Mouse (Mus musculus): ENCODE results near the gene Gm5148. TPM values are rescaled to one million over a fixed set of nuclear protein-coding genes. Genes with fewer than 3 reads are reported as not detected.

Gene Gm5148
- polyA plus RNA-seq, 1 experiment from 2014 or later, result 13.3 TPM

- DNase-seq (ENCODE audit: low spot score), result no peak
- Histone ChIP-seq H3K4me3 (replicated peaks; ENCODE audit: low read length) (no peak overlapping the region), H3K4me2 (replicated peaks) (no peak overlapping the region), H3K36me3 (replicated peaks; ENCODE audit: control insufficient read depth, insufficient read depth) (no peaks in the 10 kb centered on the region), H3K9ac (no peak overlapping the region), H3K4me1 (replicated peaks; ENCODE audit: control insufficient read depth, insufficient read depth, low read length) (no peaks in the 10 kb centered on the region; the same call in 1 of the 2 replicates), H3K27me3 (ENCODE audit: control insufficient read depth, insufficient read depth, low read length) (no peaks in the 10 kb centered on the region), H3K27ac (no peak overlapping the region), H3K9me3 (ENCODE audit: control insufficient read depth, low read length) (no peaks in the 10 kb centered on the region)
- WGBS, result 84% methylated on average over 6 of the region's 6 CpGs
- ATAC-seq (ENCODE audit: low FRiP score), result no peak
Measured at GRCm38 (mm10) chr3:37760866-37761265, 36.6 kb upstream of the Gm5148 start.

GRCm38 (mm10) chr3:37758611-37759322 is 34.5 kb upstream of the Gm5148 start:
- DNase-seq (ENCODE audit: low spot score) (no peak), ATAC-seq (ENCODE audit: low FRiP score) (peak; percentile 22; the same call in 1 of the 2 replicates)
- H3K4me2 ChIP-seq (replicated peaks), result peak overlapping the region; percentile 30
- WGBS, result 38% methylated on average over 9 of the region's 9 CpGs
- no peaks in the 10 kb centered on the region for H3K9me3 ChIP-seq (ENCODE audit: control insufficient read depth, low read length)
- H3K27ac ChIP-seq, result peak overlapping the region; percentile 22; the same call in 1 of the 2 replicates
- H3K27me3 ChIP-seq (ENCODE audit: control insufficient read depth, insufficient read depth, low read length), result no peaks in the 10 kb centered on the region
- no peak overlapping the region for H3K4me3 ChIP-seq (replicated peaks; ENCODE audit: low read length)
- H3K9ac ChIP-seq, result 0 out of 2 replicates have a peak overlapping the region, but pooled peaks have one; percentile 12
- no peaks in the 10 kb centered on the region; the same call in 1 of the 2 replicates for H3K4me1 ChIP-seq (replicated peaks; ENCODE audit: control insufficient read depth, insufficient read depth, low read length)
- no peaks in the 10 kb centered on the region for H3K36me3 ChIP-seq (replicated peaks; ENCODE audit: control insufficient read depth, insufficient read depth)

- ATAC-seq (ENCODE audit: low FRiP score) (peak; percentile 84), DNase-seq (ENCODE audit: low spot score) (no peak)
- peak overlapping the region; percentile 30 for H3K4me2 ChIP-seq (replicated peaks)
- H3K27me3 ChIP-seq (ENCODE audit: control insufficient read depth, insufficient read depth, low read length), result no peaks in the 10 kb centered on the region
- no peaks in the 10 kb centered on the region for H3K36me3 ChIP-seq (replicated peaks; ENCODE audit: control insufficient read depth, insufficient read depth)
- H3K4me1 ChIP-seq (replicated peaks; ENCODE audit: control insufficient read depth, insufficient read depth, low read length), result no peaks in the 10 kb centered on the region; the same call in 1 of the 2 replicates
- no peaks in the 10 kb centered on the region for H3K9me3 ChIP-seq (ENCODE audit: control insufficient read depth, low read length)
- H3K27ac ChIP-seq, result peak overlapping the region; percentile 22; the same call in 1 of the 2 replicates
- 0 out of 2 replicates have a peak overlapping the region, but pooled peaks have one; percentile 12 for H3K9ac ChIP-seq
- no peak overlapping the region for H3K4me3 ChIP-seq (replicated peaks; ENCODE audit: low read length)
- 3% methylated on average over 12 of the region's 12 CpGs for WGBS
Measured at GRCm38 (mm10) chr3:37758124-37758523, 33.8 kb upstream of the Gm5148 start.

- H3K4me3 ChIP-seq (replicated peaks; ENCODE audit: low read length), result no peak overlapping the region
- H3K4me1 ChIP-seq (replicated peaks; ENCODE audit: control insufficient read depth, insufficient read depth, low read length), result no peaks in the 10 kb centered on the region; the same call in 1 of the 2 replicates
- H3K4me2 ChIP-seq (replicated peaks), result peak overlapping the region; percentile 30; the same call in 1 of the 2 replicates
- H3K9me3 ChIP-seq (ENCODE audit: control insufficient read depth, low read length), result no peaks in the 10 kb centered on the region
- 0 out of 2 replicates have a peak overlapping the region, but pooled peaks have one; percentile 12 for H3K9ac ChIP-seq
- 19% methylated on average over 4 of the region's 4 CpGs for WGBS
- no peak overlapping the region for H3K27ac ChIP-seq
- H3K27me3 ChIP-seq (ENCODE audit: control insufficient read depth, insufficient read depth, low read length), result no peaks in the 10 kb centered on the region
- DNase-seq (ENCODE audit: low spot score) (no peak), ATAC-seq (ENCODE audit: low FRiP score) (no peak)
- H3K36me3 ChIP-seq (replicated peaks; ENCODE audit: control insufficient read depth, insufficient read depth), result no peaks in the 10 kb centered on the region
Measured at GRCm38 (mm10) chr3:37757613-37758012, 33.3 kb upstream of the Gm5148 start.

GRCm38 (mm10) chr3:37756005-37756404 is 31.7 kb upstream of the Gm5148 start:
- Histone ChIP-seq H3K4me3 (replicated peaks; ENCODE audit: low read length) (no peak overlapping the region), H3K9me3 (ENCODE audit: control insufficient read depth, low read length) (no peaks in the 10 kb centered on the region), H3K27ac (no peak overlapping the region), H3K36me3 (replicated peaks; ENCODE audit: control insufficient read depth, insufficient read depth) (no peaks in the 10 kb centered on the region), H3K27me3 (ENCODE audit: control insufficient read depth, insufficient read depth, low read length) (no peaks in the 10 kb centered on the region), H3K9ac (no peak overlapping the region), H3K4me1 (replicated peaks; ENCODE audit: control insufficient read depth, insufficient read depth, low read length) (no peaks in the 10 kb centered on the region; the same call in 1 of the 2 replicates), H3K4me2 (replicated peaks) (no peak overlapping the region)
- 70% methylated on average over 2 of the region's 2 CpGs for WGBS
- DNase-seq (ENCODE audit: low spot score), result no peak
- no peak for ATAC-seq (ENCODE audit: low FRiP score)

GRCm38 (mm10) chr3:37754639-37755038 is 30.3 kb upstream of the Gm5148 start:
- H3K9ac ChIP-seq, result no peak overlapping the region

GRCm38 (mm10) chr3:37753148-37753547 is 28.9 kb upstream of the Gm5148 start:
- no peak overlapping the region for H3K27ac ChIP-seq
- no peak for ATAC-seq (ENCODE audit: low FRiP score)
- 91% methylated on average over 3 of the region's 3 CpGs for WGBS

More at GRCm38 (mm10) chr3:37754639-37755038, 30.3 kb upstream of the Gm5148 start:
- 87% methylated on average over 3 of the region's 3 CpGs for WGBS
- ATAC-seq (ENCODE audit: low FRiP score), result no peak
- no peaks in the 10 kb centered on the region for H3K27me3 ChIP-seq (ENCODE audit: control insufficient read depth, insufficient read depth, low read length)
- no peaks in the 10 kb centered on the region; the same call in 1 of the 2 replicates for H3K4me1 ChIP-seq (replicated peaks; ENCODE audit: control insufficient read depth, insufficient read depth, low read length)
- no peak overlapping the region for H3K27ac ChIP-seq
- no peaks in the 10 kb centered on the region for H3K36me3 ChIP-seq (replicated peaks; ENCODE audit: control insufficient read depth, insufficient read depth)
- no peaks in the 10 kb centered on the region for H3K9me3 ChIP-seq (ENCODE audit: control insufficient read depth, low read length)
- H3K4me3 ChIP-seq (replicated peaks; ENCODE audit: low read length), result no peak overlapping the region
- H3K4me2 ChIP-seq (replicated peaks), result no peak overlapping the region
- no peak for DNase-seq (ENCODE audit: low spot score)

GRCm38 (mm10) chr3:37748002-37748733 is 23.9 kb upstream of the Gm5148 start:
- Histone ChIP-seq H3K4me1 (replicated peaks; ENCODE audit: control insufficient read depth, insufficient read depth, low read length) (no peaks in the 10 kb centered on the region), H3K9ac (no peak overlapping the region), H3K36me3 (replicated peaks; ENCODE audit: control insufficient read depth, insufficient read depth) (no peaks in the 10 kb centered on the region), H3K27me3 (ENCODE audit: control insufficient read depth, insufficient read depth, low read length) (no peaks in the 10 kb centered on the region), H3K27ac (no peak overlapping the region), H3K4me3 (replicated peaks; ENCODE audit: low read length) (no peak overlapping the region), H3K9me3 (ENCODE audit: control insufficient read depth, low read length) (no peaks in the 10 kb centered on the region), H3K4me2 (replicated peaks) (no peak overlapping the region)
- ATAC-seq (ENCODE audit: low FRiP score) (no peak), DNase-seq (ENCODE audit: low spot score) (no peak)
- WGBS, result 81% methylated on average over 16 of the region's 16 CpGs

More at GRCm38 (mm10) chr3:37753148-37753547, 28.9 kb upstream of the Gm5148 start:
- Histone ChIP-seq H3K27me3 (ENCODE audit: control insufficient read depth, insufficient read depth, low read length) (no peaks in the 10 kb centered on the region), H3K4me1 (replicated peaks; ENCODE audit: control insufficient read depth, insufficient read depth, low read length) (no peaks in the 10 kb centered on the region; the same call in 1 of the 2 replicates), H3K9me3 (ENCODE audit: control insufficient read depth, low read length) (no peaks in the 10 kb centered on the region), H3K4me2 (replicated peaks) (no peak overlapping the region), H3K9ac (no peak overlapping the region), H3K36me3 (replicated peaks; ENCODE audit: control insufficient read depth, insufficient read depth) (no peaks in the 10 kb centered on the region), H3K4me3 (replicated peaks; ENCODE audit: low read length) (no peak overlapping the region)
- no peak for DNase-seq (ENCODE audit: low spot score)

Data from hindbrain, embryonic 14.5 days (tissue).